Mouse (Mus musculus): ENCODE results near the gene Wdr12. TPM values are rescaled to one million over a fixed set of nuclear protein-coding genes. Genes with fewer than 3 reads are reported as not detected.
"Not testable (repeated sequence)": the region's sequence is repeated elsewhere in the genome, so short reads cannot be mapped to it uniquely, and the experiment has no call there.

Wdr12 gene
- 10 to 100 TPM; 28.7 to 31.8 TPM for total RNA-seq (2021)

GRCm38 (mm10) chr1:60098024-60098781 lies at the start of gene Wdr12, which contains the start of gene Carf:
Wdr12 (minus strand) TSS chr1:60098645.
Carf (plus strand) TSS chr1:60098247.
- intact Hi-C loops (cut with DNase I): loop anchor here (1.0 to 10.0 kb wide), 2 partner anchors 82 to 213 kb away; partner anchors contain the start of gene Nbeal1

GRCm38 (mm10) chr1:60137346-60137745 lies 38.9 kb upstream of the Wdr12 start:
- no peak for DNase-seq (ENCODE audit: low spot score in 2 of 2)
- intact Hi-C loops (cut with DNase I): no loop called here

More at GRCm38 (mm10) chr1:60098024-60098781, at the start of gene Wdr12, which contains the start of gene Carf:
- DNase-seq (ENCODE audit: low spot score in 2 of 2): peak; percentile 99

- intact Hi-C loops (cut with DNase I): no loop called here
- DNase-seq (ENCODE audit: low spot score in 2 of 2): no peak
Observed at GRCm38 (mm10) chr1:60117721-60118455, 19.4 kb upstream of the Wdr12 start.

- DNase-seq (ENCODE audit: low spot score in 2 of 2): no peak
- intact Hi-C loops (cut with DNase I): loop anchor here (10.0 kb wide), 1 partner anchor 760 kb away; no protein-coding TSS in a partner anchor
Observed at GRCm38 (mm10) chr1:60104582-60104981, 6.1 kb upstream of the Wdr12 start.

GRCm38 (mm10) chr1:60098839-60099238 lies 394 bp upstream of the Wdr12 start:
- intact Hi-C loops (cut with DNase I): loop anchor here (1.0 to 10.0 kb wide), 2 partner anchors 81 to 214 kb away; partner anchors contain the start of gene Nbeal1
- peak in 1 of 2 experiments; percentile 5 for DNase-seq (ENCODE audit: low spot score in 2 of 2)

- peak; percentile 78 to 89 for DNase-seq (ENCODE audit: low spot score in 2 of 2)
- intact Hi-C loops (cut with DNase I): loop anchor here (1.0 to 10.0 kb wide), 2 partner anchors 83 to 213 kb away; partner anchors contain the start of gene Nbeal1
Observed at GRCm38 (mm10) chr1:60097277-60098023, 995 bp downstream of the Wdr12 start.

- peak in 1 of 2 experiments; percentile 1 for DNase-seq (ENCODE audit: low spot score in 2 of 2)
- intact Hi-C loops (cut with DNase I): loop anchor here (10.0 kb wide), 1 partner anchor 212 kb away; no protein-coding TSS in a partner anchor
Observed at GRCm38 (mm10) chr1:60096572-60097276, 1.7 kb downstream of the Wdr12 start.

- DNase-seq (ENCODE audit: low spot score in 2 of 2): no peak
- intact Hi-C loops (cut with DNase I): no loop called here
Observed at GRCm38 (mm10) chr1:60076411-60076810, 22.0 kb downstream of the Wdr12 start.

GRCm38 (mm10) chr1:60075590-60075989 lies 22.9 kb downstream of the Wdr12 start:
- intact Hi-C loops (cut with DNase I): no loop called here
- DNase-seq (ENCODE audit: low spot score in 2 of 2): no peak

GRCm38 (mm10) chr1:60074935-60075334 lies 23.5 kb downstream of the Wdr12 start:
- intact Hi-C loops (cut with DNase I): no loop called here
- DNase-seq (ENCODE audit: low spot score in 2 of 2): no peak

GRCm38 (mm10) chr1:60070725-60071124 lies 27.7 kb downstream of the Wdr12 start:
- intact Hi-C loops (cut with DNase I); DNase-seq (ENCODE audit: low spot score in 2 of 2): not testable (repeated sequence)

- DNase-seq (ENCODE audit: low spot score in 2 of 2): no peak
- intact Hi-C loops (cut with DNase I): no loop called here
Observed at GRCm38 (mm10) chr1:60056310-60056709, 42.1 kb downstream of the Wdr12 start.

GRCm38 (mm10) chr1:60054659-60055058 lies 43.8 kb downstream of the Wdr12 start:
- intact Hi-C loops (cut with DNase I): no loop called here

GRCm38 (mm10) chr1:60047481-60047880 lies 51.0 kb downstream of the Wdr12 start:
- DNase-seq (ENCODE audit: low spot score in 2 of 2); intact Hi-C loops (cut with DNase I): not testable (repeated sequence)

More at GRCm38 (mm10) chr1:60054659-60055058, 43.8 kb downstream of the Wdr12 start:
- no peak for DNase-seq (ENCODE audit: low spot score in 2 of 2)

- intact Hi-C loops (cut with DNase I): no loop called here
- DNase-seq (ENCODE audit: low spot score in 2 of 2): no peak
Observed at GRCm38 (mm10) chr1:60044595-60044994, 53.9 kb downstream of the Wdr12 start.

- intact Hi-C loops (cut with DNase I): no loop called here
- DNase-seq (ENCODE audit: low spot score in 2 of 2): peak; percentile 23 to 46
Observed at GRCm38 (mm10) chr1:60042796-60043469, 55.5 kb downstream of the Wdr12 start, which contains the start of gene Ica1l. Ica1l (minus strand) TSS chr1:60043184.

GRCm38 (mm10) chr1:60042398-60042795 lies 56.0 kb downstream of the Wdr12 start:
- intact Hi-C loops (cut with DNase I): no loop called here
- DNase-seq (ENCODE audit: low spot score in 2 of 2): peak; percentile 10 to 40

GRCm38 (mm10) chr1:60035044-60035443 lies 63.4 kb downstream of the Wdr12 start:
- DNase-seq (ENCODE audit: low spot score in 2 of 2): peak; percentile 43 to 88
- intact Hi-C loops (cut with DNase I): no loop called here
